Mouse (Mus musculus) cerebellum, postnatal 14 days (tissue): ENCODE measurements around the gene Psme3.
"Not testable (repeated sequence)": the region's sequence is repeated elsewhere in the genome, so short reads cannot be mapped to it uniquely, and the experiment has no call there.

Source experiments
- DNase-seq, 2 experiments: peaks; one replicate each; pipeline ENCODE4 v3.0.0; 2021; ENCODE audit warnings: mixed read lengths in 2 of 2

Psme3 gene

GRCm38 (mm10) chr11:101314567-101314966 is 1.4 kb upstream of the Psme3 start:
- no peak for DNase-seq

GRCm38 (mm10) chr11:101315082-101315650 is 847 bp upstream of the Psme3 start:
- no peak for DNase-seq

GRCm38 (mm10) chr11:101316501-101316917 is 496 bp downstream of the Psme3 start:
- DNase-seq = no peak

- DNase-seq = peak; percentile 85 to 87
Observed at GRCm38 (mm10) chr11:101323609-101324008, 7.6 kb downstream of the Psme3 start.

- no peak for DNase-seq
Observed at GRCm38 (mm10) chr11:101324763-101325162, 8.8 kb downstream of the Psme3 start, which contains the start of gene Aoc2. Gene Aoc2 (plus strand): TSS chr11:101325063.

- DNase-seq = not testable (repeated sequence)
Observed at GRCm38 (mm10) chr11:101325201-101325600, 9.2 kb downstream of the Psme3 start.

- DNase-seq = no peak
Observed at GRCm38 (mm10) chr11:101326147-101326546, 10.1 kb downstream of the Psme3 start.

GRCm38 (mm10) chr11:101327311-101327710 is 11.3 kb downstream of the Psme3 start:
- DNase-seq = no peak

GRCm38 (mm10) chr11:101328941-101329635 is 13.1 kb downstream of the Psme3 start:
- peak in 1 of 2 experiments; percentile 40 for DNase-seq

GRCm38 (mm10) chr11:101330371-101330924 is 14.4 kb downstream of the Psme3 start, which contains the start of gene Aoc3:
Gene Aoc3 (plus strand): TSS chr11:101330605.
- no peak for DNase-seq

GRCm38 (mm10) chr11:101330961-101331360 is 14.9 kb downstream of the Psme3 start:
- DNase-seq = not testable (repeated sequence)

- DNase-seq = no peak
Observed at GRCm38 (mm10) chr11:101332537-101332936, 16.5 kb downstream of the Psme3 start.

- DNase-seq = no peak
Observed at GRCm38 (mm10) chr11:101334023-101334422, 18.0 kb downstream of the Psme3 start.

GRCm38 (mm10) chr11:101334516-101334915 is 18.5 kb downstream of the Psme3 start:
- no peak for DNase-seq

GRCm38 (mm10) chr11:101335685-101336084 is 19.7 kb downstream of the Psme3 start:
- no peak for DNase-seq

- peak; percentile 59 to 65 for DNase-seq
Observed at GRCm38 (mm10) chr11:101338123-101338760, 22.2 kb downstream of the Psme3 start.

GRCm38 (mm10) chr11:101347083-101347775 is 31.2 kb downstream of the Psme3 start:
- no peak for DNase-seq

GRCm38 (mm10) chr11:101348774-101349173 is 32.8 kb downstream of the Psme3 start:
- DNase-seq = no peak

- DNase-seq = no peak
Observed at GRCm38 (mm10) chr11:101349216-101349615, 33.2 kb downstream of the Psme3 start.

GRCm38 (mm10) chr11:101351100-101351720 is 35.2 kb downstream of the Psme3 start:
- DNase-seq = no peak

GRCm38 (mm10) chr11:101351721-101352111 is 35.7 kb downstream of the Psme3 start:
- no peak for DNase-seq

- DNase-seq = no peak
Observed at GRCm38 (mm10) chr11:101353436-101353835, 37.4 kb downstream of the Psme3 start.
